Mouse (Mus musculus) erythroblast, embryonic 14.5 days (primary cell): ENCODE data around the gene Vti1a.

Experiments used
- GATA1 ChIP-seq: IDR thresholded peaks from 2 replicates; pipeline ENCODE4 v1.6.1; 2012; ENCODE audit warnings: low read length, inconsistent platforms, mixed read lengths
- TAL1 ChIP-seq: IDR thresholded peaks from 3 replicates; pipeline ENCODE4 v1.6.1; 2012; ENCODE audit warnings: low read length, inconsistent platforms, mixed read lengths

GRCm38 (mm10) chr19:55660165-55660564 is 344.1 kb downstream of the Vti1a start:
- TF ChIP-seq TAL1, result no peak
- no peak for TF ChIP-seq GATA1
